Mouse (Mus musculus): ENCODE results near the gene Irf1. TPM values are rescaled to one million over a fixed set of nuclear protein-coding genes. Genes with fewer than 3 reads are reported as not detected.

Irf1 gene
- polyA plus RNA-seq, 1 experiment from 2014 or later, result 3.5 TPM

GRCm38 (mm10) chr11:53804569-53805344 is 34.9 kb downstream of the Irf1 start:
- Histone ChIP-seq H3K36me3 (no peaks in the 10 kb centered on the region), H3K4me2 (no peak overlapping the region), H3K4me1 (replicated peaks) (0 out of 2 replicates have a peak, but pooled peaks cover 4% of the 10 kb centered on the region), H3K27ac (replicated peaks) (no peak overlapping the region), H3K9ac (no peak overlapping the region), H3K9me3 (no peaks in the 10 kb centered on the region), H3K27me3 (no peaks in the 10 kb centered on the region), H3K4me3 (no peak overlapping the region)
- WGBS, result 85% methylated on average over 14 of the region's 14 CpGs
- ATAC-seq (ENCODE audit: low read depth), result no peak

DNA sequence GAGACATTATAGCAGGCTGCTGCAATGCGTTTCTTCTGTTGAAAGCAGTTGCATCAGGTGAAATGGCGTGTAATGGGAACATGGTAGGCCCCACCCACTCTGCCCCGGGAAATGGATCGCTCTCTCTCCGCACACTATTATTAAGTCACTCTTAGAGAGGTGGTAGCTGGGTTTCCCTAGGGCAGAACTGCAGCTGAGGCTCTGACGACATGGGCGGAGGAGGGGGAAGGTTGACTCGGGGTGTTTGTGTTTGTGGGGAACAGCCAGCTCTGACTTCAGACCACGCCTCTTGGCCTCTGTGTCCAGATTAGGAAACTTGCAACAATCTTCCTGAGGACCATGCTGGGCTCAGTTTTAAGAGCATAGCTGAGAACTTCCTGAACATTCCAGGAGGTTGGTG is 36.0 kb downstream of the Irf1 start:
- Histone ChIP-seq H3K4me1 (replicated peaks) (0 out of 2 replicates have a peak, but pooled peaks cover 4% of the 10 kb centered on the region), H3K4me3 (no peak overlapping the region), H3K9ac (no peak overlapping the region), H3K9me3 (no peaks in the 10 kb centered on the region), H3K36me3 (no peaks in the 10 kb centered on the region), H3K27ac (replicated peaks) (no peak overlapping the region), H3K27me3 (no peaks in the 10 kb centered on the region), H3K4me2 (no peak overlapping the region)
- no peak for ATAC-seq (ENCODE audit: low read depth)
- 62% methylated on average over 9 of the region's 9 CpGs for WGBS

DNA sequence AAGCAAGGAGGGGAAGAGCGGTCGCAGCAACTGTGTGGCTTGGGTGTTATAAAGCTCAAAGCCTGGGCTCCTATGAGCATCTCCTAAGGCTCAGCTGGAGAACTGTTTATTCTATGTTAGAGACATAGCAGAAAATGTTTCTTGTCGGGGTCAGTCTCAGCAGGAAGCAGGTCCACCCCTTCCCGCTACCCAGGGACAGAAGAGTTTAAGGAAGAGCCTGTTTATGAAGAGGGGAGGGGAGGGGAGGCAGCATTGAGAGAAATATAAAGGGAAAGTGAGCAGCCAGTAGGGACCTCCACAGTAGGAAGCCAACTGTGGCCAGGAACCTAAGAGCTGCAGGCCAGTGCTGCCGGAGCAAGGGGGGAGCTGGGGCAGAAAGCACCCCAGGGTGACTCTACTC is 39.5 kb downstream of the Irf1 start:
- Histone ChIP-seq H3K4me2 (no peak overlapping the region), H3K36me3 (no peaks in the 10 kb centered on the region), H3K4me3 (no peak overlapping the region), H3K27me3 (no peaks in the 10 kb centered on the region), H3K27ac (replicated peaks) (no peak overlapping the region), H3K9me3 (no peaks in the 10 kb centered on the region), H3K9ac (no peak overlapping the region), H3K4me1 (replicated peaks) (0 out of 2 replicates have a peak, but pooled peaks cover 4% of the 10 kb centered on the region)
- 51% methylated on average over 5 of the region's 5 CpGs for WGBS
- ATAC-seq (ENCODE audit: low read depth), result no peak

- Histone ChIP-seq H3K4me2 (no peak overlapping the region), H3K27ac (replicated peaks) (no peak overlapping the region), H3K9me3 (no peaks in the 10 kb centered on the region), H3K4me1 (replicated peaks) (0 out of 2 replicates have a peak, but pooled peaks cover 4% of the 10 kb centered on the region), H3K4me3 (no peak overlapping the region), H3K36me3 (no peaks in the 10 kb centered on the region), H3K27me3 (no peaks in the 10 kb centered on the region), H3K9ac (no peak overlapping the region)
- no peak for ATAC-seq (ENCODE audit: low read depth)
- WGBS, result 64% methylated on average over 5 of the region's 5 CpGs
These were observed 40.3 kb downstream of the Irf1 start for GRCm38 (mm10) chr11:53810156-53810555.

- Histone ChIP-seq H3K36me3 (no peaks in the 10 kb centered on the region), H3K9me3 (no peaks in the 10 kb centered on the region), H3K27me3 (no peaks in the 10 kb centered on the region), H3K4me1 (replicated peaks) (0 out of 2 replicates have a peak, but pooled peaks cover 4% of the 10 kb centered on the region), H3K4me2 (no peak overlapping the region), H3K27ac (replicated peaks) (no peak overlapping the region), H3K9ac (no peak overlapping the region), H3K4me3 (no peak overlapping the region)
- 71% methylated on average over 2 of the region's 2 CpGs for WGBS
- no peak for ATAC-seq (ENCODE audit: low read depth)
These were observed 40.9 kb downstream of the Irf1 start for GRCm38 (mm10) chr11:53810749-53811148.

- no peak overlapping the region for H3K9ac ChIP-seq
- no peaks in the 10 kb centered on the region for H3K27me3 ChIP-seq
- H3K27ac ChIP-seq (replicated peaks), result no peak overlapping the region
- H3K4me1 ChIP-seq (replicated peaks), result 0 out of 2 replicates have a peak, but pooled peaks cover 4% of the 10 kb centered on the region
- no peaks in the 10 kb centered on the region for H3K9me3 ChIP-seq
- no peak overlapping the region for H3K4me3 ChIP-seq
- H3K36me3 ChIP-seq, result no peaks in the 10 kb centered on the region
- ATAC-seq (ENCODE audit: low read depth), result no peak
- 84% methylated on average over 3 of the region's 3 CpGs for WGBS
- no peak overlapping the region for H3K4me2 ChIP-seq
These were observed 41.5 kb downstream of the Irf1 start for GRCm38 (mm10) chr11:53811312-53811711.

GRCm38 (mm10) chr11:53813001-53813868 is 43.4 kb downstream of the Irf1 start:
- no peak overlapping the region for H3K4me3 ChIP-seq
- H3K9me3 ChIP-seq, result no peaks in the 10 kb centered on the region
- no peak overlapping the region for H3K4me2 ChIP-seq
- no peak overlapping the region for H3K27ac ChIP-seq (replicated peaks)
- no peak for ATAC-seq (ENCODE audit: low read depth)
- H3K27me3 ChIP-seq, result no peaks in the 10 kb centered on the region
- no peaks in the 10 kb centered on the region for H3K36me3 ChIP-seq
- H3K9ac ChIP-seq, result no peak overlapping the region
- 84% methylated on average over 16 of the region's 16 CpGs for WGBS
- H3K4me1 ChIP-seq (replicated peaks), result 0 out of 2 replicates have a peak, but pooled peaks cover 4% of the 10 kb centered on the region

GRCm38 (mm10) chr11:53814810-53815209 is 45.0 kb downstream of the Irf1 start:
- Histone ChIP-seq H3K27me3 (no peaks in the 10 kb centered on the region), H3K9ac (no peak overlapping the region), H3K4me3 (no peak overlapping the region), H3K4me2 (no peak overlapping the region), H3K9me3 (no peaks in the 10 kb centered on the region), H3K4me1 (replicated peaks) (no peaks in the 10 kb centered on the region), H3K27ac (replicated peaks) (no peak overlapping the region), H3K36me3 (no peaks in the 10 kb centered on the region)
- 60% methylated on average over 3 of the region's 3 CpGs for WGBS
- ATAC-seq (ENCODE audit: low read depth), result no peak

DNA sequence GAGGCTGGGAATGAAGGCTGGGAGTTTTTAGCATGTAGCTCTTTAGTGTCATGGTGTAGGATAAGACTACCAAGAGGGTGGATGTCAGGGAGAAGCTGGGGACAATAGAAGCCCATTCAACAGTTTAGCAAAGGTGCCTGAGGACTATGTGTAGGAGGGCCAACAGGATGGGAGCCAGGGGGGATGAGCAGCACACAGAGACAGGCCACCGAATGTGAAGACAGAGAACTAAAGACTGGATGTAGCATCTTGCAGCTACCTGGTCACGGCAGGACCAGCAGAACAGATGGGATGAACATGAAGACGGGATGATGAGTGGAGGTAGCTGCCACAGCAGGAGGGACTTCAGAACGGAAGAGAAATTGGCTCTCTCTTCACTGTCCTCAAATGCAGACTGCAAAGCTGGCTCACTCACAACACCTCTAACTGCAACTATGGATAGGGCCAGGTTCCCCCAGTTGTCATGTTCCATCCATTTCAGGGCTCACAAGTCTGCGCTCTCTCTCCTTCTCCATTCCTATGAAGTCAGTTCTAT is 47.1 kb downstream of the Irf1 start:
- Histone ChIP-seq H3K9ac (no peak overlapping the region), H3K9me3 (no peaks in the 10 kb centered on the region), H3K4me3 (no peak overlapping the region), H3K27me3 (no peaks in the 10 kb centered on the region), H3K4me1 (replicated peaks) (no peaks in the 10 kb centered on the region), H3K27ac (replicated peaks) (no peak overlapping the region), H3K36me3 (no peaks in the 10 kb centered on the region), H3K4me2 (no peak overlapping the region)
- WGBS, result 90% methylated on average over 5 of the region's 5 CpGs
- no peak for ATAC-seq (ENCODE audit: low read depth)

DNA sequence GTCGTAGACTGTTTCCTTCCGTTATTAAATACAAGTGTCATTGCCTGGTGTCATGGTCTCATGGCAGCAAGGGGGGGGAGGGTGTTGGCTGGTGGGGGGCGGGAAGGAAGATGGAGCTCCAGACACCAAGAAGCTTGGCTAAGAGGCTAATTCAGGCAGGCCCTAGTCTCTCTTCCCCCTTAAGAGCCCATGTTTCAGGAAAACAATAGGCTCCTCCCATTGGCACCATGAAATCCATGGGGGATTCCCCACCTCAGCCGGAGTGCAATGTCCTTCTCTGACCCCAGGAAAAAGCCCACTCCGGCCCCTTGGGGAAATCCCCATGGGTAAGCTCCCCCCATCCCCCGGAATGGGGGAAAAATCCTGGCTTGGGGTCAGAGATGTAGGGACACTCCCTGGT is 49.0 kb downstream of the Irf1 start:
- no peak overlapping the region for H3K4me3 ChIP-seq
- H3K9ac ChIP-seq, result no peak overlapping the region
- H3K4me1 ChIP-seq (replicated peaks), result no peaks in the 10 kb centered on the region
- no peaks in the 10 kb centered on the region for H3K36me3 ChIP-seq
- ATAC-seq (ENCODE audit: low read depth), result no peak
- no peak overlapping the region for H3K4me2 ChIP-seq
- no peak overlapping the region for H3K27ac ChIP-seq (replicated peaks)
- 62% methylated on average over 6 of the region's 6 CpGs for WGBS
- no peaks in the 10 kb centered on the region for H3K27me3 ChIP-seq
- H3K9me3 ChIP-seq, result no peaks in the 10 kb centered on the region

- WGBS, result 91% methylated on average over 6 of the region's 6 CpGs
- Histone ChIP-seq H3K27me3 (no peaks in the 10 kb centered on the region), H3K36me3 (no peaks in the 10 kb centered on the region), H3K27ac (replicated peaks) (no peak overlapping the region), H3K4me2 (no peak overlapping the region), H3K9me3 (no peaks in the 10 kb centered on the region), H3K4me3 (no peak overlapping the region), H3K4me1 (replicated peaks) (no peaks in the 10 kb centered on the region), H3K9ac (no peak overlapping the region)
- no peak for ATAC-seq (ENCODE audit: low read depth)
These were observed 49.7 kb downstream of the Irf1 start for GRCm38 (mm10) chr11:53819511-53819910.

- Histone ChIP-seq H3K4me1 (replicated peaks) (no peaks in the 10 kb centered on the region), H3K27ac (replicated peaks) (no peak overlapping the region), H3K9me3 (no peaks in the 10 kb centered on the region), H3K4me2 (no peak overlapping the region), H3K27me3 (no peaks in the 10 kb centered on the region), H3K4me3 (no peak overlapping the region), H3K36me3 (no peaks in the 10 kb centered on the region), H3K9ac (no peak overlapping the region)
- WGBS, result 90% methylated on average over 13 of the region's 13 CpGs
- no peak for ATAC-seq (ENCODE audit: low read depth)
These were observed 50.8 kb downstream of the Irf1 start for GRCm38 (mm10) chr11:53820516-53821170.
